Mouse (Mus musculus) ES-E14 (cell line): ENCODE measurements around the gene Muc1. TPM values are rescaled to one million over a fixed set of nuclear protein-coding genes. Genes with fewer than 3 reads are reported as not detected.

Experiments used
- DNase-seq: peaks from one replicate; pipeline ENCODE4 v3.0.0-alpha.2; 2013; ENCODE audit warnings: low read depth, low spot score
- H3K27ac ChIP-seq: 2 replicates; pipeline ENCODE4 v1.5.1; 2012; ENCODE audit warnings: low read depth, mild to moderate bottlenecking, low read length, moderate library complexity, mixed read lengths; ENCODE audit not compliant: poor library complexity, insufficient read depth, severe bottlenecking
- H3K36me3 ChIP-seq: 2 replicates; pipeline ENCODE4 v1.6.1; 2012; ENCODE audit warnings: mild to moderate bottlenecking, low read length, moderate library complexity, mixed read lengths; ENCODE audit not compliant: control insufficient read depth, poor library complexity, insufficient read depth, severe bottlenecking
- H3K4me1 ChIP-seq, 2 experiments: fragments of 150-350 bp in 1 of 2; sonication (generic) in 1 of 2; 2 replicates each; pipeline ENCODE4 v1.6.1; 2012; ENCODE audit warnings: low read length in 2 of 2, mild to moderate bottlenecking in 1 of 2, mixed read lengths in 1 of 2; ENCODE audit not compliant: control insufficient read depth in 2 of 2, insufficient read depth in 2 of 2, poor library complexity in 1 of 2
- H3K4me3 ChIP-seq, 2 experiments: fragments of 150-350 bp in 1 of 2; sonication (generic) in 1 of 2; 2 replicates each; pipeline ENCODE4 v1.5.1; 2012; ENCODE audit warnings: low read length in 2 of 2, low read depth in 1 of 2, mild to moderate bottlenecking in 1 of 2, mixed read lengths in 1 of 2; ENCODE audit not compliant: insufficient read depth in 1 of 2, poor library complexity in 1 of 2, severe bottlenecking in 1 of 2
- H3K9ac ChIP-seq: 2 replicates; pipeline ENCODE4 v1.6.1; 2012; ENCODE audit warnings: low read depth, mild to moderate bottlenecking, low read length, mixed read lengths; ENCODE audit not compliant: poor library complexity, insufficient read depth, severe bottlenecking
- H3K9me3 ChIP-seq: fragments of 150-350 bp; sonication (generic); 2 replicates; pipeline ENCODE4 v1.6.1; 2012; ENCODE audit warnings: low read depth, mild to moderate bottlenecking, low read length; ENCODE audit not compliant: control insufficient read depth, insufficient read depth
- CHD2 ChIP-seq: IDR thresholded peaks from 2 replicates; pipeline ENCODE4 v1.6.1; 2014; ENCODE audit warnings: mild to moderate bottlenecking, low read depth, low read length, inconsistent platforms
- HCFC1 ChIP-seq: IDR thresholded peaks from 2 replicates; pipeline ENCODE4 v1.6.1; 2012; ENCODE audit warnings: low read length, inconsistent platforms, borderline replicate concordance; ENCODE audit not compliant: insufficient read depth
- MAFK ChIP-seq: IDR thresholded peaks from 2 replicates; pipeline ENCODE4 v1.6.1; 2014; ENCODE audit warnings: mild to moderate bottlenecking, low read depth, low read length, inconsistent platforms; ENCODE audit not compliant: insufficient read depth
- ZC3H11A ChIP-seq: IDR thresholded peaks from 2 replicates; pipeline ENCODE4 v1.6.1; 2012; ENCODE audit warnings: low read depth, mild to moderate bottlenecking, inconsistent platforms, low read length, borderline replicate concordance
- ZNF384 ChIP-seq: IDR thresholded peaks from 2 replicates; pipeline ENCODE4 v1.6.1; 2012; ENCODE audit warnings: low read depth, low read length, inconsistent platforms
- in situ Hi-C, 2 experiments: fragments of 600-800 bp; cut with MboI; formaldehyde crosslinking; loops; one replicate each; pipeline ENCODE4 v1.15.1; 2025; ENCODE audit warnings: low sequenced_read_pairs in 2 of 2, inconsistent platforms in 1 of 2; ENCODE audit not compliant: unreplicated experiment in 2 of 2
- total RNA-seq: library from RNA; depleted of rRNA; stranded (reverse); fragments of 300-350 nt; gene quantifications from 2 replicates; pipeline ENCODE4 v1.2.3, GENCODE M21; 2012

Gene Muc1
- total RNA-seq, 1 experiment: 3.0 TPM

GRCm38 (mm10) chr3:89247466-89247865, 18.6 kb downstream of the Muc1 start:
- in situ Hi-C loops: no loop called here
- H3K27ac ChIP-seq: no peak overlapping the region
- peak overlapping the region in 1 of 2 experiments; percentile 74; a peak in 1 of 4 replicates for H3K4me3 ChIP-seq
- DNase-seq: no peak
- TF ChIP-seq HCFC1: no peak
- TF ChIP-seq ZC3H11A: no peak
- TF ChIP-seq MAFK: no peak
- TF ChIP-seq CHD2: no peak
- no peak for TF ChIP-seq ZNF384
- H3K9me3 ChIP-seq: no peaks in the 10 kb centered on the region
- H3K36me3 ChIP-seq: peaks cover 10% of the 10 kb centered on the region; the same call in 1 of the 2 replicates
- H3K4me1 ChIP-seq: peaks cover 5 to 35% of the 10 kb centered on the region in 2 experiments; a peak in 3 of 4 replicates
- H3K9ac ChIP-seq: peak overlapping the region; percentile 41; the same call in 1 of the 2 replicates

GRCm38 (mm10) chr3:89250435-89251040, 21.7 kb downstream of the Muc1 start:
- TF ChIP-seq ZC3H11A (no peak), MAFK (peak; percentile 77)
- no peak for DNase-seq
- H3K9ac ChIP-seq: no peak overlapping the region
- no peaks in the 10 kb centered on the region for H3K9me3 ChIP-seq
- H3K4me1 ChIP-seq: peaks cover 5 to 23% of the 10 kb centered on the region in 2 experiments; a peak in 3 of 4 replicates
- H3K4me3 ChIP-seq: no peak overlapping the region
- H3K27ac ChIP-seq: peak overlapping the region; percentile 39; the same call in 1 of the 2 replicates
- H3K36me3 ChIP-seq: peaks cover 10% of the 10 kb centered on the region; the same call in 1 of the 2 replicates
- in situ Hi-C loops: no loop called here

- in situ Hi-C loops: no loop called here
- Histone ChIP-seq H3K4me3 (peak overlapping the region; percentile 20 to 54; a peak in 3 of 4 replicates), H3K9ac (peak overlapping the region; percentile 33; the same call in 1 of the 2 replicates), H3K27ac (peak overlapping the region; percentile 1; the same call in 1 of the 2 replicates), H3K36me3 (peaks cover 10% of the 10 kb centered on the region; the same call in 1 of the 2 replicates), H3K4me1 (peaks cover 1 to 21% of the 10 kb centered on the region in 2 experiments; a peak in 2 of 4 replicates), H3K9me3 (no peaks in the 10 kb centered on the region)
- TF ChIP-seq MAFK (no peak), CHD2 (no peak), HCFC1 (no peak), ZC3H11A (no peak), ZNF384 (no peak)
- DNase-seq: no peak
Measured at GRCm38 (mm10) chr3:89251365-89251895, 22.6 kb downstream of the Muc1 start.

GRCm38 (mm10) chr3:89254994-89255393, 26.1 kb downstream of the Muc1 start:
- Histone ChIP-seq H3K9ac (no peak overlapping the region), H3K27ac (no peak overlapping the region), H3K36me3 (no peaks in the 10 kb centered on the region), H3K4me3 (no peak overlapping the region), H3K9me3 (no peaks in the 10 kb centered on the region), H3K4me1 (peaks cover 1 to 19% of the 10 kb centered on the region in 2 experiments; a peak in 2 of 4 replicates)
- TF ChIP-seq MAFK (no peak), ZNF384 (no peak)
- no peak for DNase-seq
- in situ Hi-C loops: no loop called here

GRCm38 (mm10) chr3:89256177-89256576, 27.3 kb downstream of the Muc1 start:
- Histone ChIP-seq H3K36me3 (no peaks in the 10 kb centered on the region), H3K27ac (no peak overlapping the region), H3K9me3 (no peaks in the 10 kb centered on the region), H3K4me3 (no peak overlapping the region), H3K4me1 (peaks cover 0 to 12% of the 10 kb centered on the region in 2 experiments; a peak in 2 of 4 replicates), H3K9ac (no peak overlapping the region)
- no peak for DNase-seq
- TF ChIP-seq ZNF384 (no peak), MAFK (no peak), HCFC1 (no peak), ZC3H11A (no peak), CHD2 (no peak)
- in situ Hi-C loops: no loop called here
